Mouse (Mus musculus) T-helper 2 cell (primary cell): Measurements from ENCODE around the gene Tbcc.

Source experiments
- in situ Hi-C: fragments of 300-600 bp; cut with MboI, MseI; formaldehyde crosslinking; loops from one replicate; pipeline ENCODE4 v1.15.1; 2025; ENCODE audit warnings: high pct_unique_total_duplicates

Tbcc gene

DNA sequence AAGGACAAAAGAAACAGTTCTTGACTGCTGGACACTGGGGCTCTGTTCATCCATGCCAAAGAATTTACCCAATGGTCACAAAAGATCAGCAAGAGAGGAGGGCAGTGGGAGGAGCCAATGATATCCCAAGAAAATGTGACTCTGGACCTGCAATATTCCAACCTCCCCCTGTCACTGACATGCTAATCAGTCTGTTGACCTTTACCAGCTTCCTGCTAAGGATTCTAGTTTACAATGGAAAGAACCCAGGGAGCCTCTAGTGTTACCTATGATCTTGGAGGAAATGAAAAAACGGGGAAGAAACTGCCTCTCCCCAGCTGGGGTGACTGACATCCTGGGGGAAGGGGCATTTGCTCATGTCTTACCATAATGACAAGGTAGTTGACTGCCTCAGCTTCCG lies 10.5 kb downstream of the Tbcc start:
- in situ Hi-C loops = no loop called here

DNA sequence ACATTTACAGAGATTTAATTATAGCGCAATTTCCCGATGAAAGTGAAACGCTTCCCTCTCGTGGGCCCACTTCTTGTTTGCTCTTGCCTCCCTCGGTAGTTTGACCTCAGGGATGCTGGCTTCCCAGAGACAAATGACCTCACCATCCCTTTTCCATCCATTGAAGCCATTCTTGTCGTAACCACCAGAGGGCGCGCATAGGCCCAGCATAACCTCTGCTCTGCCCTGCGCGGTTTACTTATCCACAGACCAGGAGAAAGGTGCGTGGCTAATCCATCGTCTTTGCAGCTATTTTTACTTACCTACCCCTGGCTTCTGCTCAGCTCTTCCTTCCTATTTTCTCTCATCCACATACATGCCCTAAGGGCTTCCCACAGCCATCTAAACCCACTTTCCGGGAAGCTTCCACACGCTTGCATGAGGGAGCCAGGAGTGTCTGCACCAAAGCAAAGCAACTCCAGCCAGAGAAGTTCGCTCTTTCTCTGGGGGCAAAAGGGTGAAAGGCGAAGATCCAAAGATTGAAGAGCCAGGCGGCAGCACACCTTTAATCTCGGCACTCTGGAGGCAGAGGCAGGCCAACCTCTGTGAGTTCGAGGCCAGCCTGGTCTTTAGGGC lies 13.5 kb downstream of the Tbcc start:
- in situ Hi-C loops = no loop called here

DNA sequence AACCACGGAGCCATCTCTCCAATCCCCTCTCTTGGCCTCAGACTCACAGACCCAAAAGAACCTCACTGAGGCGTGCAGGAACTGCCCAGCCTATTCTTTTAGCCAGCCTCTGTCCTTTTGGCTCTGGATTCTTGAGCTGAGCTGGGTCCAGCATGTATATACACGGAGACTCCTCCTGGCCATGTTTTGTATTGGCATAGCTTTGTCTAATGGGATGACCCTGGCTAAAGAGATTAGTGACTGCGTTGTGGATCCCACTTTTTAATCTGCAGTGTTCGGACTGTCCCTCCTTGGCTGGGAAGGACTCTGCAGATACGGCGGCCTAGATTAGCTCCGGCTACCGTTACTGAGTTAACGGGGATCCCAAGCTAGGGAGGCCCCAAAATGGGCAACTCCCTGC lies 19.7 kb downstream of the Tbcc start, which contains the start of gene Prph2:
Gene Prph2, plus strand, starts transcription at position 274 of the 400 bp plus-strand sequence.
- in situ Hi-C loops = no loop called here

DNA sequence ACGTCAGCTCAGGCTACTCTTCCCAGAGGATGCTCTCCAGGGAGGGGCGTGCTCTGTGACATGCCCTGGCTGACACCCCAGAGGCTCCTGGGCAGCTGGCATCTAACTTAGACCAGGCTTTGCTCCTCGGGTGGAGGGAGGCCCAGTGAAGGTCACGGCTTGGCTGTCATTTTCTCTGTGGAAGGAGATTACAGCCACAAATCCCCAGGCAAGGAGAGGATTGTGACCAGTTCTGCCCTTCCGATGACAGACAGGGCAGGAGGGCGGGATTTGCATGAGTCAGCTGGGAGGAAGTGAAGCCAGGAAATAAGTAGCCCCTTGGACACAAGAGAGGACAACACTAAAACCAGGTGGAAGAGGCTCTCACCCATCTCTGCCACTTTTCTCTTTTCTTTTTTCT lies 21.8 kb downstream of the Tbcc start:
- in situ Hi-C loops = no loop called here

DNA sequence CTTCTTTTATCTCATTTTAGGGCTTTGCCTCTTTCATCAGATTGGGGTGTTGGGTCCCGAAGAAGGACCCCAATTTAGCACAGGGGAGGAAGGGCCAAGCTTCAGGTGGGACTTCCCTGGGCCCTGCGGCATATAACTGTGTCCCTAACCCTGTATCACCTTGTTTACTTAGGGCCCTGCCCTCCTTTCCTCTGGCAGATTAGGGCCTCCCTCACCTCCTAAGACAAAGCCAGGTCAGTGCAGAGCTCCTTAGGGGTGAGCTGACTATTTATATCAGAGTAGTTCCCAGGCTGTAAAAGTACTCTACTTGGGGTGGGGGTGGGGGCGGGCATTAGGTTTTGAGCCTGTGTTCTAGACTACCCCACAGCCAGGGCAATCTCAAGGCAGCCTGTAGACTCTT lies 24.6 kb downstream of the Tbcc start:
- in situ Hi-C loops = no loop called here

DNA sequence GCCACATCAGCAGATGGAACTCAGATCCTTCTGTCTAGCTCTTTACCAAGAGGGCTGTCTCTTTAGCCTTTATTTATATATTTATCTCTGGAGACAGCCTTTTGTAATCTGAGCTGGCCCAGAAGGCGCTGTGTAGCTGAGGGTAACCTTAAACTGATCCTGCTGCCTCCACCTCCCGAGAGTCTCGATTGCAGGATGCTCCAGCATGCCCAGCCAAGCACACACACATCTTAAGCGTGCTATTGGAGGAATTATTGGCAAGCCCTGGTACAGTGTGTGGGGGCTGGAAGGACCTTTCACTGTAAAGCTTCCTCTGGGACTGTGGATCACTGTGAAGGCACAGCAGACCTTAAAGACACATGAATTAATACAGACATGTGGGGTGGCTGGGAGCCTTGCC lies 28.5 kb downstream of the Tbcc start:
- in situ Hi-C loops = no loop called here

DNA sequence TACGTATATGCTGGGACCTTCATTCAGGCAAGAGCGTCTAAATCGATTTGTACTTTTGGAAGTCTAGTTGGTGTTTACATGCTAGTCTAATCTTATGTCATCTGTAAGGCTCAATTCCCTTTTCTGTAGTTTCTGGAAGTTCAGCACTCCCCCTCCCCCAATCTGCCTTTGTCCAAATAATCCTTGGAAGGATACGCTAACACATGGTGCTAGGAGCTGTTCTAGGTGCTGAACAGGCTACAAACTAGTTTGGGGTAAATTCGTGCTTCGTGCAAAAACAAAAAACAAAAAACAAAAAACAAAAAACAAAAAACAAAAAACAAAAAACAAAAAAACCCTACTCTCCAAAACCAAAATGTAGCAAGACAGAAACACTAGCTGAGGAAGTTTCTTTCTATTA lies 30.4 kb downstream of the Tbcc start:
- in situ Hi-C loops = no loop called here

DNA sequence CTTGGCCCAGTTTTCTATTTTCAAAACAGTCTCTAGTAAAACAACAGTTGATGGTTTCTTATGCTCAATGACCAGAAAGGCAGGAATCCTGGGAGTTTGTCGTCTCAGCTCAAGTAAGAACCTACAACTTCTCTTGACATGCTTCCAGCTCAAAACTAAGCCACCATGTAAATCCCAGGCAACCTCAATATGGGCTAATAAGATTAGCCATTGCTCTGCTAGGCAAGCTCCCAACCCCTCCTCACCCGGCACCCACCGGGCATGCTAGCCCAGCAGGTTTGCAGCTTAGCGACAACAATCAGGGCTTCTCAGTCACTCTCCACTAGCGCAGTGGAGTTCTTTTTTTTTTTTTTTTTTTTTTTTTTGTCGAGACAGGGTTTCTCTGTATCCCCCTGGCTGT lies 35.7 kb downstream of the Tbcc start:
- in situ Hi-C loops = no loop called here

DNA sequence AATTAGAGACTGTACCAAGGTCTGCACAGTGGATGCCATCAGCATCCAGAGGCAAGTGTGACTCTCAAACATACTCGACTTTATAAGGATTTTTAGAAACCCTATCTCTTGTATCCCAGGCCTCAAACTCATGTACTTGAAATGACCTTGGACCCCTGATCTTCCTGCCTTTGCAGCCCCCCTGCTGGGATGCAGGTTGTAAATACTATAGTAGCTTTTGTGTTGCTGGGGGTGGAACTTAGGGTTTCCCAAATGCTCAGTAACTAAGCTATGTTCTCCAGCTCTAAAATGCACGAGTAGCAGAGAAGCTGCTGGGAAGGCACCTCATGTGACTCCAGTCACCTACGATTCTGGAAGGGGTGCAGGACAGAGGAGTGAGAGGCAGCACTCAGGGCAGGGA lies 36.5 kb downstream of the Tbcc start:
- in situ Hi-C loops = no loop called here

DNA sequence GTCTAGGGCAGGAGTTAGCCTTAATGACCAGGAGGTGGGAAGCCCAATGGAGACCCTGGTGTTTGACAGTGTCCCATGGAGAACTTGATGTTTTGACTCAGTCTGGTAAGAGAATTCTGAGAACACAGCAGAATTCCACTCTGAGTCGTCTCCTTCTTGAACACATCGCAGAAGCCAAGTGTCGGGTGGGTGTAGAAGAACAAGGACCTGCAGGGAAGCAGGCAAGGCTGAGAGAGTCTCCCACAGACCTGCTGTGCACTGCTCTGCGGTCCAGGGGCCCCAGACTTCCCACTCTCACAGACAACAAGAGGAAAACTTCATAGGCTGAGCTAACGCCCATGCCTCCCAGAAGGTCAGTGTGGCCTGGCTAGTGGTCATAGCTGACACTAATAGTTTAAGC lies 37.3 kb downstream of the Tbcc start:
- in situ Hi-C loops = no loop called here

DNA sequence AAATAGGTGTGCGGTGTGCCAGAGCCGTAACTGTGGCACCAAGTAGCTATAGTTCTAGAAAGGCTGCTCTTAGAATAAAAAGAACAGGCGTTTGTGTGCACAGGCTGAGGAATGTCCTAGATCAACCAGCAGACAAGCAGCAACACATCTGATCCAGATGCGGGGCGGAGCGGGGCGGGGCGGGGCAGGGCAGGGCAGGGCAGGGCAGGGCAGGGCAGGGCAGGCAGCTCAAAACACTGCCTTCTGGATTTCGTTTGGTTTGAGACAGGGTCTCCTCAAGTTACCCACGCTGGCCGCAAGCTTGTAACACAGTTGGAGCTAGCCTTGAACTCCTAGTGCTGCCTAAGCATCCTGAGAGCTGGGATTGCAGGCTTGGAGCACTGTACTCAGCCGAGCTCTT lies 38.8 kb downstream of the Tbcc start:
- in situ Hi-C loops = no loop called here

DNA sequence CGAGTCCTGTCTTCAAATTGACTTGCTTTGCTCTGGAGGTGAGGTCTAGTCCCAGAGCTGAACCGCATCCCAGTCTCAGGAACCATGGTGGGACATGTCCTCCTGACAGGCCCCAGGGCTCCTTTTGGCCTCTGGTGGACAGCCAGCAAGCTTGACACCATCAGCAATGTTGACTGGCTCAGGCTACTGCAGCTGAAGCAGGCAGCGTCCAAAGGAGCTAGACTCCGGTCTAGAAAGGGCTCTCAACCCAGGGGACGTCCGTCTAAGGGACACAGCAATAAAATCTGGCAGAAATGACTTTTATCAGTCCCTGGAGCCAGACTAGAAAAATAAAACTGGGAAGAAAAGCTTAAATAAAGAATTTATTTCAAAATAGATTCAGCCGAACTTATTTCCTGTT lies 39.4 kb downstream of the Tbcc start:
- in situ Hi-C loops = no loop called here

DNA sequence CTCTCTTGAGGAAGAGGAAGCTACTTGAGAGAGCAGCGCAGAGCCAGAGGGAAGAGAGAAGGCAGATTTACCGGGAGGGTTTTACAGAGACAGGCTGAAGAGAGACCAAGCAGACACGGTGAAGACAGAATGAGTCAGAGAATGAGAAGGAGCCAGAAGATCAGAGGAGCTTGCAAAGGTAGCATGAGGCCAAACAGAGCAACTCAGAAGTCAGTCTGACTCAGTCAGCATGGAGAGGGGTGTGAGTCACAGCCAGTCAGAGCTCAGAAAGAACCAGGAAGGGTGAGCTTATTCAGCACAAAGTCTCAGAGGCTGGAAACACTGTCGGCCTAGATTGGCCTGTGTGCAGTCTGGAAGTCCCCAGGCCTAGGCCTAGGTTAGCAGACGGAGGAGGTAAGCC lies 42.5 kb downstream of the Tbcc start:
- in situ Hi-C loops = no loop called here

DNA sequence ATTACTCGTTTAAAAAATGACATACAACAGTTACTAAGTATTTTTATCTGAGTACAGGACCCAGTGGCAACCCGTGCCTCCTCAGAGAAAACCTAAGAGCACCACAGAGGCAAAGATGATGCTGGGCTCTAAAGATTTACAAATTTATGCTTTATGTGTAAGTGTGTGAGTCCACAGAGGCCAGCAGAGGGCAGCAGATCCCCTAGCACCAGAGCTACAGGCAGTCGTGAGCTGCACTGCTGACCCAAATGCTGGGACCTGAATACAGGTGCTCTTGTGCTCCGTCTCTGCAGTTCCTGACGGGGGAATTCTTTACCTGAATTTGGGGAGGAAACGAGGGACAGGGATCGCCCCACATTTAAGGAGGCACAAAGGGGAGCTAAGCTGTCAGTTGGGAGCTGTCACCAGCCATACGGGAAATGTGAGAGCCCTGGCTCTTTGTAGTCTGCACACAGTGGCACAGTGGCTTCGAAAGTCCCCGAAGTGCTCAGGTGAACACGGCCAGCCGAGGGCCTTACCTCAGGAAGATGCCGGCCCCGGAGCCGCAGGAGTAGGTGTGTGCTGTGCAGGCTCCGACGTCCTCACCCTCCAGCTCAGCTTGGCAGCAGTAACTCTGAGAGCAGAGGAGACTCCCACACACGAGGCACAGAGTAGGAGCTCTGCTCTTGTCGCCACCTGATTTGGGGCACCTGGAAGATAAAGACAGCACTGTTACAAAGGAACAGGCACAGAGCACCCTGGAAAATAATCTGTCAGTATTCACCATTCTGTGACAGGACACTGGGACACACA lies 43.3 kb downstream of the Tbcc start:
- in situ Hi-C loops = no loop called here

DNA sequence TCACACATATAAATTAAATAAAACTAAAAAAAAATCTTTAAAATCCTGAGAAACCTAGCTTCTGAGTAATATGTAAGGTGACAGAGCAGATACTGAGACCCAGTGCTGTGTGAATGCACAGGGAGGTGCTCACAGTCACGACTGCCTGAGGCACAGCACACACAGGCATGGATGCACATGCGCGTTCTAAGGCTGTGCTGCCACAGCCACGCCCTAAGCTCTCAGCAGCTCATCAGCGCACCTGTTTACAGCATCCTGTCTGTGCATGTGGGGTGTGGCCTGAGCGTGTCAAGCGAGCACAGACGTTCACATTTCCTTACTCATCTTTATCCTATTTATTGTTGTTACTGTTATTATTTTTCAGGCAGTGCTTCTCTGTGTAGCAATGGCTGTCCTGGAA lies 50.0 kb downstream of the Tbcc start:
- in situ Hi-C loops = no loop called here
